Mouse (Mus musculus): ENCODE measurements around the gene Tas2r138.
"Not testable (repeated sequence)": the region's sequence is repeated elsewhere in the genome, so short reads cannot be mapped to it uniquely, and the experiment has no call there.

Tas2r138 gene

GRCm38 (mm10) chr6:40613260-40613852 lies at the start of gene Tas2r138:
Tas2r138 (minus strand) TSS chr6:40613310.
- no peak for DNase-seq (ENCODE audit: low spot score)

DNA sequence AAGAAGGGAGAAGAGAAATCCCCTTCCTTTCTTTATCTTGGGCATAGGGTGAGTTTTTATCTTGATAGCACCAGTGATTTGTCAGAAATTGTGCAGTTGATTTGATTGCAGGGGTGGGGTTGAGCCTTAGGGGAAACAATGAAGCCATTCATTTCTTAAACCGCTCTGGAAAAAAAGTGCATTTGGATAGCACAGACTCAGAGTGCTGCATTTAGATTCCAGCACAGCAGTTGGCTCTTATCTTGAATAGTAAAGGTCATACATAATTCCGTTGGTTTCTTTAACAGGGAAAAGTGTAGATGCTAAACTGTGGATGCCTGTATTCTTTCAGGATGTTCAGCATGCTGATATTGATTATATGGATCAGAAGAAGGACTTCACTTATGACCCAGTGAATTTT lies 47.8 kb upstream of the Tas2r138 start:
- DNase-seq (ENCODE audit: low spot score) = no peak

GRCm38 (mm10) chr6:40650953-40651352 lies 37.8 kb upstream of the Tas2r138 start:
- DNase-seq (ENCODE audit: low spot score) = no peak

GRCm38 (mm10) chr6:40645701-40646100 lies 32.6 kb upstream of the Tas2r138 start:
- DNase-seq (ENCODE audit: low spot score) = no peak

DNA sequence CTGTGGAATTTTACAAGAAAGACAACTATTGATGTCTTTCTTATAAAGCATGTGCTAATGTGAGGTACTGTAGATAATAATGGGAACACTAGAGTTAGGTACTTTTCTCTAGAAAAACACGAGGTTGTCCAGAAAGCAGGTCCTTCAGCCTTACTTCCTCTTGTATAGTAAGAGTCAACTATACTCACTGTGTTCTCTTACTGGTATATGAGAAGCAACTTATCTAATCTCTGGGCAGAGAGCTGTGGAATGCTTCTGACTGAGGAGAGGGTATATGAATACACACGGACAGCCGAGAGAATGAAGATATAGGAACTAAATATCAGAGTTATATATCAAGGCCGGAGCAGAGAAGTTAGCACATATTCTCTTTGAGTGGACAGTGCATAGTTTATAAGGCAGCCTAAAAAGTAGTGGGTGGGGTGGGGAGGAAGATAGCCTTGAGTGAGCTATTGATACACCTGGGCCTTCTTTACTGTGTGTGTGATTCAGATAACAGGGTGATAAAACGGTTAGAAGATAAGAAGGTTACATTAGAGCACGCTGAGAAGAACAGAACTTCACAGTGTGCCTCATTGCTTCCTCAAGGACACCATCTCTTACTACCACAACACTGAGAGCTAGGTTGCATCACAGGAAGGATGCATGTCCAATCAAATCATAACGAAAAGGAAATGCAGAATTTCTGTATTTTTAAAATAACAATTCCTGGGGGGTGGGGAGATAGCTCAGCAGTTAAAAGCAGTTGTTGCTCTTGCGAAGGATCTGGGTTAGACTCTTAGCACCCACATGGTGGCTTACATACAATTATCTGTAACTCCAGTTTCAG lies 27.8 kb upstream of the Tas2r138 start:
- DNase-seq (ENCODE audit: low spot score) = no peak

GRCm38 (mm10) chr6:40637755-40638154 lies 24.6 kb upstream of the Tas2r138 start:
- no peak for DNase-seq (ENCODE audit: low spot score)

DNA sequence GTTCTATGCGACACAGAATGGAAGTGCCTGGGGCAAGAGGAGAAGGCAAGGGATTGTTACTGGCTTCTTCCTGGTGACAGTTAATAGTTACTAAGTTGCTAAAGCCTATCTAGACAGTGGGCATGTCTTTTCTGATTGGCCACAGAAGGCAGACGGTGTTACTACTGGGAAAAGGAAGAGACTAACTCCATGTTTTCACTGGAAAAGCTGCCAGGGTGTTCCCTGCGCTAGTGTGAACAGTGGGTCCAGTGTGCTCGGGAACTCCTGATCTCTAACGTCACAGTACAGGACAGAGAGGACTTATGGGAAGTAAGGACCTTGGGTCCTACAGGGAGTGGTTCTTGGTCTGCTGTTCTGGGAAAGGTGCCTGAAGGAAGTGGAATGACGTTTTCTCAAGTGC lies 22.4 kb upstream of the Tas2r138 start:
- no peak for DNase-seq (ENCODE audit: low spot score)

DNA sequence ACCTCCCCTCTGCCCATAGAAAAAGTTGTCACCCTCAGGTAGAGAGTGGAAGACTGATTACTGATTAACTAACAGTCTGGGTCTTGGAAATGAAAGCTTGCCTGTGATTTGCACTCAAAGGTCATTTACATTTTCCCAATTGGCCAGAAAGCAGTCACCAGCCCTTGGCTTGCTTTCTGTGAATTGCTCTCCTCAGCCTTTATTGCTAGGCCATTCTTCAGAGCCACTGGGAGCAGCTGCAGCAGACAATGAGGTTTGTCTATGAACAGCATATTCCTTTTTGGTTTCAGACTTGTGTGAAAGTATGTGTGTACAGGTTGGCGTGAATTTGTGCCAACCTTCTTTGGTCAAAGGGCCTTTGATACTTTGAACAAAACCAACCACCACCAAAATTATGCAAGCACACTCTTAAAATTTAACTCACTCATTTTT lies 21.5 kb upstream of the Tas2r138 start:
- DNase-seq (ENCODE audit: low spot score) = no peak

GRCm38 (mm10) chr6:40628406-40629000 lies 15.4 kb upstream of the Tas2r138 start, which contains the start of gene Mgam:
Mgam (plus strand) TSS chr6:40628831.
- DNase-seq (ENCODE audit: low spot score) = no peak

- DNase-seq (ENCODE audit: low spot score) = no peak
Observed at GRCm38 (mm10) chr6:40626111-40626510, 13.0 kb upstream of the Tas2r138 start.

DNA sequence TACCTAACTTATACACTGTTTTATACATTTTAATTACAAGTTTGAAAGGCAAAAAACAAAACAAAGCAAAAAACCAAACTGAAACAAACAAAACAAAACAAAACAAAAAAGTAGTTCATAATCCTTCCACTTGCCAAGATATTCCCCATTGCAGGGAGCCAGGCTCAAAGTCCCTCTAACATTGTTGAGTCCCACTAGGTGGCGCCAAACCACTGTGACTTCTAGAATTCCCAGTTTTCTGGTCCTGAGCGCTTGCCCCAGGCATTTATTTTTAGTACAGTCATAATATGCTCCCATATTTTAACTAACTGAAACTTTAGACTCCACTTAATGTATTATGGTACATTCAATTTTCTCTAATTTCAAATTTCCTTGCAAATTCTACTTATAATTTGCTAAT lies 4.9 kb upstream of the Tas2r138 start:
- DNase-seq (ENCODE audit: low spot score) = peak; percentile 84

GRCm38 (mm10) chr6:40610244-40610643 lies 2.9 kb downstream of the Tas2r138 start:
- DNase-seq (ENCODE audit: low spot score) = no peak

GRCm38 (mm10) chr6:40607431-40607830 lies 5.7 kb downstream of the Tas2r138 start:
- DNase-seq (ENCODE audit: low spot score) = no peak

DNA sequence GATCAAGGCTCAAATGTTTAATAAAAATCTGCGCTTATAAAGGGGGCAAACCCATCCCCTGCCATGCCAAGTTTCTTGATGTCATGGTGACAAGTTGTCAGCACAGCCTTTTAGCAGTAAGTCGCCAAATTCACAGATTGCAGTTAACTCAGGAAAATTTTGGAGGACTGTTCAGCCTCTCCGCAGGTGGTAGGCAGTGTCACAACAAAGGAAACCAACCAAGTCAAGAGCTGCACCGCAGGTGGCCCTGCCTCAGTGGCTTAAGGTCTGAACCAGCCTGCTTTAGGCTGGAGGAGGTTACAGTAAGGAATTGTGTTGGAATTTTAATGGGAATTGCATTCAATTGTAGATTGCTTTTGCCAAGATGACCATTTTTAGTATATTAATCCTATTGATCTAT lies 14.6 kb downstream of the Tas2r138 start:
- not testable (repeated sequence) for DNase-seq (ENCODE audit: low spot score)

DNA sequence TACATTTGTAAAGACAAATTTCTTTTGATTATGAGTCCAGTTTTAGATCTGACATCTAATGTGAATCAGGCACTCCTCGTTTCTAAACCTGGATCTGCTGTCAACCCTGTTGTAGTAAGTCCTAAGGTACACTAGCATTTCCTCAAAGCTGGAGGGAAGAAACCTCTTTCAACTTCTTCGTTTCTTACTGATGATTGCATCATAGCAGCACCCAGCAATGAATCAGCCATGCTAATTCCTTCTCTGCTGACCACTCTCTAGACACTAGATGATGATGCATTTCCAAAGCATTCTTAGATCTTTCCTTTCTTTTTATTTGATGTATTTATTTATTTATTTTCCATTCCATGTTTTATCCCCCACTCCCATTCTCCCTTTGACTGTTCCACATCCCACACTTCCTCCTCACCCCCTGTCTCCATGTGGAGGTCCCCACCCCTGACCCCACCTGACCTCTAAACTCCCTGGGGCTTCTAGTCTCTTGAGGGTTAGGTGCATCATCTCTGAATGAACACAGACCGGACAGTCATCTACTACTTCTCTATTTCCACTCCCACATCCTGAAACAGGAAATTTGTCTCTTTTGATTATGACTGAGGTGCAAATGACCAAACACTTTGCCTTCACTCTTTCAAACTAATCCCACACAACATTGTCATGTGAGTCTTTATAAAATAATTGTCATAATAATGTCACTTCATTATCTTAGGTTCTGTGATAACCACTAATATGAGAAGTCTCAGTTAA lies 18.1 kb downstream of the Tas2r138 start:
- DNase-seq (ENCODE audit: low spot score) = no peak

GRCm38 (mm10) chr6:40588346-40588745 lies 24.8 kb downstream of the Tas2r138 start:
- no peak for DNase-seq (ENCODE audit: low spot score)

DNA sequence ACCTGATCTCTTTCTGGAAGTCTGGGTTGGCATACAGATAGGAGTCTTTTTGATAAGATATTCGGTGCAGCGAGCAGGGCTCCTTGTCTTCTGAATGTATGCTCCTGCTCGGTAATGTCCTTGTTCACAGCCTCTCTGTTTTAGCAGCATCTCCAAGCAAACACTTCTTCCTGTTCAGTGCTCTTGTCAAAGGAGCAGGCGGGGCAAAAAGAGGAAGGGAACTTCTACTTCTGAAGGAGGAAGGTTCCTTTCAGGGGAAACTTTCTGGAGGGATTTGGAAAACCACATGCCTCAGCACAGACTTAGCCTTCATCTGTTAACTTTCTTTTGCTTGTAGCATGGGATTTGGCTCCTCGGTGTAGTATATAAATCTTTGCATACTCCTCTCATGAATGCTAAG lies 27.5 kb downstream of the Tas2r138 start, which contains the start of gene Clec5a:
Gene Clec5a, minus strand, starts transcription at position 177 of the 400 bp plus-strand sequence.
- no peak for DNase-seq (ENCODE audit: low spot score)

DNA sequence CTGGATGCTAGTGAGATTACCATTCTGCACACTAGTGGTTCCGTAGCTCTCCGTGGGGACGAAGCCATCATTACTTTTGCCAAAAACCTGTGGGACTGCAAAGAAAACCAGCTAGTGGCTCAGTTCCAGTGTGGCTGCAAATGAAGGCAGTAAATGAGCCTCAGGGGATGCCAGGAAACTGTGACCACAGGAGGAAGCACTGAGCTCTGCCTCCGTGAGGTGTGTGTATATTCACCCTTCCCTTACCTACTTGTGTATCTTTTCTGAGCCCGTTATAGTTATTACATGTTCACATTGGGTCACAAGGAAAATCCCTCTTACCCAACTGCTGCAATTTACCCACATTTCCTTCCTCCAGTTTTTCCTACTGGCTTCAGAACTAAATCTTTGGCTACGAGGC lies 28.8 kb downstream of the Tas2r138 start:
- DNase-seq (ENCODE audit: low spot score) = no peak

- no peak for DNase-seq (ENCODE audit: low spot score)
Observed at GRCm38 (mm10) chr6:40576305-40576704, 36.8 kb downstream of the Tas2r138 start.

DNA sequence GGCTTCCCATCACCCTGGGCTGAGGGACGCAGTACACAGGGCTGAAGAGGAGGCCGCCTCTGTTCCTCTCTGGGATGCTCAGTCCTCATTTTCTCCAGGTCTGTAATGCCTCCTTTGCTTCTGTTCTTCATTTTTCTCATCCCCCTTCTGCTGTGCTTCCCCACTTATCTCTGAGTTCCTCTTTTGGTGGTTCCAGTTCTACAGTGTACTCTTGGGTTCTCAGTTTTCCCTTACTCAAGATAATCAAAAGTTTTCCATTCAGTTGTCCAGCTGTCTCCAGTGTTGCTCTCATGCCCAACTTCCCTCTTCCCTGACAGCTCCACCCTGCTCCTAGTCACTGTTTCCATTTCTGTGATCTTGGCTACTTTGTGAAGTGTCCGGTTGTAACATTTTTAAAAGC lies 39.5 kb downstream of the Tas2r138 start:
- DNase-seq (ENCODE audit: low spot score) = no peak

- no peak for DNase-seq (ENCODE audit: low spot score)
Observed at GRCm38 (mm10) chr6:40569187-40569586, 43.9 kb downstream of the Tas2r138 start, which contains the start of gene Olfr460. Olfr460 (plus strand) TSS chr6:40569487.
